Mouse (Mus musculus) WW6 (cell line): ENCODE data around the gene Pld1.

ENCODE experiments used
- DNase-seq: peaks from one replicate; pipeline ENCODE4 v3.0.0-alpha.2; 2013; ENCODE audit warnings: low read depth, low spot score

Gene Pld1

GRCm38 (mm10) chr3:27987891-27988536, 49.5 kb downstream of the Pld1 start:
- DNase-seq: no peak

- no peak for DNase-seq
Measured at GRCm38 (mm10) chr3:27991100-27991703, 52.7 kb downstream of the Pld1 start.

GRCm38 (mm10) chr3:27994175-27994990, 55.9 kb downstream of the Pld1 start:
- DNase-seq: no peak

- DNase-seq: no peak
Measured at GRCm38 (mm10) chr3:28004321-28004720, 65.8 kb downstream of the Pld1 start.

GRCm38 (mm10) chr3:28007684-28008083, 69.2 kb downstream of the Pld1 start:
- DNase-seq: peak; percentile 11

GRCm38 (mm10) chr3:28008369-28008768, 69.9 kb downstream of the Pld1 start:
- DNase-seq: no peak

- no peak for DNase-seq
Measured at GRCm38 (mm10) chr3:28012177-28012576, 73.7 kb downstream of the Pld1 start.

GRCm38 (mm10) chr3:28013441-28013840, 74.9 kb downstream of the Pld1 start:
- DNase-seq: no peak

- no peak for DNase-seq
Measured at GRCm38 (mm10) chr3:28017002-28017401, 78.5 kb downstream of the Pld1 start.

- DNase-seq: no peak
Measured at GRCm38 (mm10) chr3:28019727-28020126, 81.2 kb downstream of the Pld1 start.

GRCm38 (mm10) chr3:28020404-28020803, 81.9 kb downstream of the Pld1 start:
- DNase-seq: no peak

- DNase-seq: no peak
Measured at GRCm38 (mm10) chr3:28022191-28022590, 83.7 kb downstream of the Pld1 start.

GRCm38 (mm10) chr3:28026876-28027275, 88.4 kb downstream of the Pld1 start:
- DNase-seq: no peak

- no peak for DNase-seq
Measured at GRCm38 (mm10) chr3:28028456-28028855, 90.0 kb downstream of the Pld1 start.

- DNase-seq: no peak
Measured at GRCm38 (mm10) chr3:28030860-28031259, 92.4 kb downstream of the Pld1 start.

- no peak for DNase-seq
Measured at GRCm38 (mm10) chr3:28031643-28032243, 93.2 kb downstream of the Pld1 start.

GRCm38 (mm10) chr3:28033898-28034297, 95.4 kb downstream of the Pld1 start:
- DNase-seq: no peak

GRCm38 (mm10) chr3:28034707-28035333, 96.3 kb downstream of the Pld1 start:
- DNase-seq: no peak

- DNase-seq: no peak
Measured at GRCm38 (mm10) chr3:28037320-28037932, 98.9 kb downstream of the Pld1 start.

GRCm38 (mm10) chr3:28038106-28038505, 99.6 kb downstream of the Pld1 start:
- peak; percentile 33 for DNase-seq

GRCm38 (mm10) chr3:28039760-28040159, 101.3 kb downstream of the Pld1 start:
- no peak for DNase-seq
